Mouse (Mus musculus): ENCODE measurements around the gene Kdsr.

DNA sequence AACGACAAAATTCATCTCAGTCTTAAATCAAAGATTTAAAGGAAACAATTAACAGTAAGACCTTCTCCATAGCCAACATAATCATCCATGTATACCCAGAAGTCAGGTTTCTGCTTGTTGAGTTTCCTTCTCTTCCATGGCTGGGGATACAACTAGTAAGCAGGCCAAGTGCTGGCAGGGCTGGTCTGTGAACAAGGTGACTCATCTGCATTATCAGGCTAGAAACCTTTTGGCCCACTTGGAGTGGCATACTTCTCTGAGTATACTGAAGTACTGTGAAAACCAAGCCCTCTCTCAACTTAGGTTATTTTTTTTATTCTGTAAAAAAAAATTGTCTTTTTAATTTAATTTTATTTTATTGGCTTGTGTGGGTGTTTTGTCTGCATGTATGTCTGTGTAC, 39.9 kb upstream of the Kdsr start:
- TF ChIP-seq POLR2A (IDR thresholded peaks at IDR 0.05; ENCODE audit: insufficient read depth, low read length) = no peak
- no peak for TF ChIP-seq CTCF (IDR thresholded peaks at IDR 0.05; ENCODE audit: low read depth, low read length)

All from ES-Bruce4 (cell line).